ENCODE assay signal across 28 mouse cellular contexts in the genomic region with DNA sequence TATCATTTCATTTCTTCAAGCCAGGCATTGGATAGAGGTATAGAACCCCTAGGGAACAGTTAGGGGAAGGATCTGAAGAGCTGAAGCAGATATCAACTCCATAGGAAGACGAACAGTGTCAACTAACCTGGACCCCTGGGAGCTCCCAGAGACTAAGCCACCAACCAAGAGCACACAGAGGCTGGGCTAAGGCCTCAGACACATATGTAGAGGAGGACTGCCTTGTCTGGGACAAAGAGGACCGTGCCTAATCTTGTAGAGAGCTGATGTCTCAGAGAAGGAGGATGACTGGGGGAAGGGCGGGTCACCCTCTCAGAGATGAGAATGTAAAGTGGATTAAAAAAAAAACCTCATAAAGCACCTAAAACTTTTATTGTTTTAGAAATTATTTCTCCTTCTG.
"Had no signal": no experiment of that assay in that cellular context is flagged by ENCODE, and none has a peak within 500 bp of the region (broad histone marks: within the 10 kb centered on the region; RNA-seq: fewer than 3 reads in every experiment).

No protein-coding gene starts in this region.

- H3K4me3 ChIP-seq: embryonic facial prominence, embryonic 10.5 days; embryonic facial prominence, embryonic 12.5 days; embryonic facial prominence, embryonic 13.5 days; embryonic facial prominence, embryonic 15.5 days; erythroblast, embryonic 14.5 days; forebrain, embryonic 10.5 days; forebrain, embryonic 12.5 days; forebrain, embryonic 13.5 days; forebrain, embryonic 15.5 days; gastrocnemius, adult 2 months had no signal

- H3K27ac ChIP-seq: embryonic facial prominence, embryonic 10.5 days; embryonic facial prominence, embryonic 12.5 days; embryonic facial prominence, embryonic 13.5 days; embryonic facial prominence, embryonic 15.5 days; forebrain, embryonic 10.5 days; forebrain, embryonic 12.5 days; forebrain, embryonic 13.5 days; forebrain, embryonic 15.5 days; gastrocnemius, adult 2 months had no signal

- H3K36me3 ChIP-seq: embryonic facial prominence, embryonic 10.5 days; embryonic facial prominence, embryonic 12.5 days; embryonic facial prominence, embryonic 13.5 days; embryonic facial prominence, embryonic 15.5 days; forebrain, embryonic 10.5 days; forebrain, embryonic 12.5 days; forebrain, embryonic 15.5 days had no signal

- H3K27me3 ChIP-seq: embryonic facial prominence, embryonic 12.5 days; embryonic facial prominence, embryonic 13.5 days; embryonic facial prominence, embryonic 15.5 days; forebrain, embryonic 12.5 days; forebrain, embryonic 13.5 days; forebrain, embryonic 15.5 days had no signal

- H3K4me1 ChIP-seq: embryonic facial prominence, embryonic 10.5 days; embryonic facial prominence, embryonic 12.5 days; embryonic facial prominence, embryonic 13.5 days; embryonic facial prominence, embryonic 15.5 days; forebrain, embryonic 10.5 days; forebrain, embryonic 12.5 days; forebrain, embryonic 13.5 days; forebrain, embryonic 15.5 days had no signal

- H3K4me2 ChIP-seq: embryonic facial prominence, embryonic 12.5 days; embryonic facial prominence, embryonic 13.5 days; embryonic facial prominence, embryonic 15.5 days; forebrain, embryonic 12.5 days; forebrain, embryonic 13.5 days; forebrain, embryonic 15.5 days had no signal

- H3K9ac ChIP-seq: embryonic facial prominence, embryonic 12.5 days; embryonic facial prominence, embryonic 13.5 days; embryonic facial prominence, embryonic 15.5 days; forebrain, embryonic 12.5 days; forebrain, embryonic 13.5 days; forebrain, embryonic 15.5 days; forebrain, postnatal 0 days had no signal

- ATAC-seq: forebrain, embryonic 13.5 days; forebrain, embryonic 14.5 days; forebrain, embryonic 15.5 days; forebrain, embryonic 16.5 days; forebrain, postnatal 0 days had no signal

- DNase-seq: cerebellum, adult 2 months; cerebellum, adult 8-10 months; cerebellum, adult 9-10 months; cerebellum, adult 9-11 months; cerebellum, postnatal 10 days; cerebellum, postnatal 14 days; cerebellum, postnatal 25 days; cerebellum, postnatal 36 days; embryo, embryonic 11 days; forebrain, postnatal 0 days; gastrocnemius, adult 2 months; gastrocnemius, postnatal 10 days; gastrocnemius, postnatal 14 days; gastrocnemius, postnatal 25 days; gastrocnemius, postnatal 36 days; heart, adult 11 months; heart, adult 18-20 months had no signal

- H3K9me3 ChIP-seq: embryonic facial prominence, embryonic 10.5 days; embryonic facial prominence, embryonic 12.5 days; embryonic facial prominence, embryonic 13.5 days; embryonic facial prominence, embryonic 15.5 days; forebrain, embryonic 10.5 days; forebrain, embryonic 12.5 days; forebrain, embryonic 13.5 days; forebrain, embryonic 15.5 days had no signal
